20 mouse cellular contexts compared by ENCODE assay signal in genomic region chr12:54566532-54567425, GRCm38 (mm10).
DNase-seq lines count a peak whose midpoint lies in the region; ATAC-seq lines count a peak whose summit lies in the region.
"Had no signal": no experiment of that assay in that cellular context is flagged by ENCODE, and none has a peak within 500 bp of the region (broad histone marks: within the 10 kb centered on the region; RNA-seq: fewer than 3 reads in every experiment).

No protein-coding gene starts in this region.

- H3K9me3 ChIP-seq in forebrain, embryonic 15.5 days, result no peaks in the 10 kb centered on the region
- H3K9me3 ChIP-seq in kidney, embryonic 14.5 days (ENCODE audit: control insufficient read depth, low read length), result no peaks in the 10 kb centered on the region
- H3K9me3 ChIP-seq: forebrain, embryonic 12.5 days; G1E; midbrain, embryonic 12.5 days had no signal

- no peak overlapping the region for H3K4me3 ChIP-seq in forebrain, embryonic 15.5 days
- no peak overlapping the region for H3K4me3 ChIP-seq in kidney, embryonic 14.5 days (ENCODE audit: low read length)
- H3K4me3 ChIP-seq: forebrain, embryonic 12.5 days; heart, adult 2 months; hindbrain, embryonic 13.5 days; midbrain, embryonic 12.5 days; myocyte had no signal

- H3K27ac ChIP-seq in forebrain, embryonic 15.5 days (replicated peaks), result no peak overlapping the region
- H3K27ac ChIP-seq in kidney, embryonic 14.5 days (ENCODE audit: low read depth, low read length), result no peak overlapping the region
- H3K27ac ChIP-seq: forebrain, embryonic 12.5 days; heart, adult 2 months; hindbrain, embryonic 13.5 days; liver, embryonic 14.5 days; midbrain, embryonic 12.5 days; stomach, postnatal 0 days had no signal

- DNase-seq in adrenal gland, adult (ENCODE audit: inconsistent age in 2 of 2, low spot score in 1 of 2), result peak; percentile 31 to 81
- DNase-seq in adrenal gland, postnatal 25 days, result no peak
- peak; percentile 22 for DNase-seq in thymus, postnatal 4 days
- DNase-seq in thymus, postnatal 36 days, result no peak
- DNase-seq in gonadal fat pad, adult 2 months (ENCODE audit: low read depth), result peak; percentile 45
- no peak for DNase-seq in lung, adult 18-20 months
- DNase-seq: cerebellum, adult 8-10 months; heart, adult 2 months; kidney, adult 2 months; kidney, postnatal 4 days; lung, postnatal 14 days had no signal

- H3K9ac ChIP-seq in forebrain, embryonic 15.5 days (replicated peaks), result no peak overlapping the region
- H3K9ac ChIP-seq in kidney, embryonic 14.5 days (ENCODE audit: low read depth, low read length), result no peak overlapping the region
- H3K9ac ChIP-seq: forebrain, embryonic 12.5 days; hindbrain, embryonic 13.5 days; liver, embryonic 14.5 days; midbrain, embryonic 12.5 days had no signal

- H3K4me1 ChIP-seq in forebrain, embryonic 15.5 days, result no peaks in the 10 kb centered on the region
- no peaks in the 10 kb centered on the region for H3K4me1 ChIP-seq in kidney, embryonic 14.5 days (ENCODE audit: control insufficient read depth, insufficient read depth, low read length)
- H3K4me1 ChIP-seq: forebrain, embryonic 12.5 days; hindbrain, embryonic 13.5 days; midbrain, embryonic 12.5 days had no signal

- H3K27me3 ChIP-seq in forebrain, embryonic 15.5 days, result no peaks in the 10 kb centered on the region
- H3K27me3 ChIP-seq in kidney, embryonic 14.5 days (ENCODE audit: control insufficient read depth, insufficient read depth, low read length), result no peaks in the 10 kb centered on the region
- H3K27me3 ChIP-seq: forebrain, embryonic 12.5 days; hindbrain, embryonic 13.5 days; midbrain, embryonic 12.5 days had no signal

- H3K36me3 ChIP-seq in forebrain, embryonic 15.5 days, result no peaks in the 10 kb centered on the region
- no peaks in the 10 kb centered on the region for H3K36me3 ChIP-seq in kidney, embryonic 14.5 days (ENCODE audit: control insufficient read depth, insufficient read depth, low read length)
- H3K36me3 ChIP-seq: forebrain, embryonic 12.5 days; G1E; hindbrain, embryonic 13.5 days; midbrain, embryonic 12.5 days had no signal

- H3K4me2 ChIP-seq in forebrain, embryonic 15.5 days (replicated peaks), result no peak overlapping the region
- H3K4me2 ChIP-seq in kidney, embryonic 14.5 days (replicated peaks; ENCODE audit: low read depth, low read length), result no peak overlapping the region
- H3K4me2 ChIP-seq: forebrain, embryonic 12.5 days; hindbrain, embryonic 13.5 days; midbrain, embryonic 12.5 days had no signal

- WGBS in forebrain, embryonic 15.5 days, result 95% methylated on average over 23 of the region's 23 CpGs
- 91% methylated on average over 23 of the region's 23 CpGs for WGBS in kidney, embryonic 14.5 days

- ATAC-seq in forebrain, embryonic 15.5 days (replicated peaks), result no peak
- ATAC-seq in kidney, embryonic 14.5 days (ENCODE audit: low FRiP score, low TSS enrichment), result no peak

Comparison
In these comparisons a context has a peak if more than half of its experiments do, and no peak if none do; other contexts are left out.
1. DNase-seq: peak in adrenal gland, adult (2 of 2), thymus, postnatal 4 days (single experiment) and gonadal fat pad, adult 2 months (single experiment); none in adrenal gland, postnatal 25 days (single experiment), thymus, postnatal 36 days (0 of 2) and lung, adult 18-20 months (0 of 2).